In the genomic region with DNA sequence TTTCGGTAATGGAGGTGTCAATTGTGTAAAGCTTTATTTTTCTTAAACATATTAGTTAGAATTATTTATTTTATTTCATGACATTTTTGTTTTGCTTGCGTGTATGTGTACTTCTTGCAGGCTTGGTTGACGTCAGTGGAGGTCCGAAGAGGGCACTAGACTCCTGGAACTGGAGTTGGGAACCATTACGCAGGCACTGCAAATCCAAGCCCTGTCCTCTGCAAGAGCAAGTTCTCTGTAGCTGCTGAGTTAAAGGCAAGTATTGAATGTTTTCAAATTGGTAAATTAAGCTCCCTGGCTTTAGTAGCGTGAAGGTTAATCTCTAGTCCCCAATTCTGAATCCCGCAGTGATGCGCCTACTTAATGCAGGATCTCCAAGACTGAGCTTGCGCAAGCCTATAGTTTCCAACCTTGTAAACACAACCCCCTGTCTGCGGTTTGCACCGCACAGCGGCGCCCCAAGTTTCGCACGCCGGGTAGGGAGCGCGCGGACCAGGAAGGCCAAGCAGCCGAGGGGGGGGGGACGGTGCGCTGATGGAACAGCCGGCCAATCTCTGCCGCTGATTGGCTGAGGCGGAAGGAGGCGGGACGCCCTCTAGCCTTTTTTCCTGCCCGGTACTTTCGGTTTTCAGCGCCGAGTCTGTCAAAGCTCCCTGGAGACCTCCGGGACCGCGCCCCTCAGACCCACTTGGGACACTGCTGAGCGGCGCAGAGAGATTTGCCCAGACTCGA, we compare ENCODE assay signal across 8 mouse cellular contexts. TPM values are rescaled to one million over a fixed set of nuclear protein-coding genes. Genes with fewer than 3 reads are reported as not detected.
DNase-seq lines count a peak whose midpoint lies in the region; ATAC-seq and TF ChIP-seq lines count a peak whose summit lies in the region.

TSS of gene Stat1 (plus strand) at position 581 of the 732 bp plus-strand sequence.

- H3K27ac ChIP-seq in heart, embryonic 11.5 days (ENCODE audit: low read depth, low read length): peak within 1 kb of the TSS; percentile 60
- H3K27ac ChIP-seq in kidney, embryonic 16.5 days (ENCODE audit: low read length): peak within 1 kb of the TSS; percentile 64
- peak within 1 kb of the TSS; percentile 89 for H3K27ac ChIP-seq in liver, adult 2 months (replicated peaks; ENCODE audit: insufficient read depth, low read depth, low read length)

- TF ChIP-seq POLR2A in liver, adult 2 months (IDR thresholded peaks at IDR 0.05; ENCODE audit: extremely low read depth, insufficient read depth, low read length): 0 out of 2 replicates have a peak, but pooled peaks have one; percentile 55
- TF ChIP-seq POLR2A in myocyte (IDR thresholded peaks at IDR 0.05; ENCODE audit: insufficient read length, low read depth): peak; percentile 55

- H3K4me2 ChIP-seq in heart, embryonic 11.5 days: peak within 1 kb of the TSS; percentile 92
- peak within 1 kb of the TSS; percentile 91 for H3K4me2 ChIP-seq in kidney, embryonic 16.5 days (replicated peaks; ENCODE audit: low read depth, low read length)
- H3K4me2 ChIP-seq in myocyte (ENCODE audit: low read depth): peak within 1 kb of the TSS; percentile 93

- H3K4me1 ChIP-seq in heart, embryonic 11.5 days (ENCODE audit: control insufficient read depth, insufficient read depth, low read length): 0 out of 2 replicates have a peak, but pooled peaks cover 5% of the 10 kb centered on the region
- peaks cover 9% of the 10 kb centered on the region; the same call in 1 of the 2 replicates for H3K4me1 ChIP-seq in kidney, embryonic 16.5 days (ENCODE audit: insufficient read depth, low read length)
- peaks cover 12% of the 10 kb centered on the region for H3K4me1 ChIP-seq in liver, adult 2 months (ENCODE audit: control insufficient read depth, insufficient read depth, low read length)

- no peaks in the 10 kb centered on the region for H3K36me3 ChIP-seq in heart, embryonic 11.5 days (ENCODE audit: control insufficient read depth, insufficient read depth, low read length)
- H3K36me3 ChIP-seq in kidney, embryonic 16.5 days (ENCODE audit: insufficient read depth, low read length): 0 out of 2 replicates have a peak, but pooled peaks cover 3% of the 10 kb centered on the region
- H3K36me3 ChIP-seq in liver, adult 2 months (ENCODE audit: control insufficient read depth, insufficient read depth, low read length): peaks cover 19% of the 10 kb centered on the region
- no peaks in the 10 kb centered on the region for H3K36me3 ChIP-seq in myocyte (ENCODE audit: control insufficient read depth, insufficient read depth)
- peaks cover 10% of the 10 kb centered on the region for H3K36me3 ChIP-seq in splenic B cell, adult 2 months (ENCODE audit: control insufficient read depth, insufficient read depth, low read length, poor library complexity, severe bottlenecking)

- H3K79me2 ChIP-seq in liver, adult 2 months (ENCODE audit: control insufficient read depth, insufficient read depth, low read length): peaks cover 2% of the 10 kb centered on the region; the same call in 1 of the 2 replicates
- H3K79me2 ChIP-seq in myocyte (ENCODE audit: control insufficient read depth, insufficient read depth): no peaks in the 10 kb centered on the region

- peak; percentile 94 for ATAC-seq in erythroblast, adult 5-6 weeks (replicated peaks; ENCODE audit: low FRiP score, poor library complexity, severe bottlenecking)
- ATAC-seq in heart, embryonic 11.5 days (replicated peaks; ENCODE audit: insufficient number of reproducible peaks, low FRiP score, low TSS enrichment): peak; percentile 94
- peak; percentile 96 for ATAC-seq in kidney, embryonic 16.5 days (ENCODE audit: low FRiP score, low TSS enrichment)

- no peaks in the 10 kb centered on the region for H3K9me3 ChIP-seq in heart, embryonic 11.5 days (replicated peaks; ENCODE audit: control insufficient read depth, low read length)
- H3K9me3 ChIP-seq in kidney, embryonic 16.5 days (ENCODE audit: low read length): no peaks in the 10 kb centered on the region

- peak within 1 kb of the TSS; percentile 4 for H3ac ChIP-seq in myocyte (ENCODE audit: control insufficient read depth, insufficient read length)

- peak; percentile 85 to 87 for DNase-seq in B cell, adult 2 months
- DNase-seq in brain, adult 2 months (ENCODE audit: low read depth, low spot score): peak; percentile 97
- peak; percentile 77 for DNase-seq in liver, adult 2 months (ENCODE audit: extremely low read depth, low read depth, low spot score)
- DNase-seq in splenic B cell, adult 2 months (ENCODE audit: low read depth, low spot score): peak; percentile 96

- H3K27me3 ChIP-seq in heart, embryonic 11.5 days (ENCODE audit: control insufficient read depth, insufficient read depth, low read length): no peaks in the 10 kb centered on the region
- H3K27me3 ChIP-seq in kidney, embryonic 16.5 days (ENCODE audit: insufficient read depth, low read length): no peaks in the 10 kb centered on the region
- no peaks in the 10 kb centered on the region for H3K27me3 ChIP-seq in liver, adult 2 months (ENCODE audit: control insufficient read depth, insufficient read depth, low read length)
- no peaks in the 10 kb centered on the region for H3K27me3 ChIP-seq in myocyte (ENCODE audit: control insufficient read depth, insufficient read depth, insufficient read length)
- no peaks in the 10 kb centered on the region for H3K27me3 ChIP-seq in splenic B cell, adult 2 months (ENCODE audit: control insufficient read depth, insufficient read depth, low read length, poor library complexity, severe bottlenecking)

- H3K4me3 ChIP-seq in heart, embryonic 11.5 days (ENCODE audit: low read depth, low read length): peak within 1 kb of the TSS; percentile 94
- H3K4me3 ChIP-seq in kidney, embryonic 16.5 days (ENCODE audit: low read length): peak within 1 kb of the TSS; percentile 92
- H3K4me3 ChIP-seq in liver, adult 2 months (ENCODE audit: insufficient read depth, low read depth, low read length): peak within 1 kb of the TSS; percentile 94
- H3K4me3 ChIP-seq in myocyte: peak within 1 kb of the TSS; percentile 87

- TF ChIP-seq CTCF in liver, adult 2 months (IDR thresholded peaks at IDR 0.05; ENCODE audit: low read depth, low read length): peak; percentile 38

- H3K9ac ChIP-seq in heart, embryonic 11.5 days (ENCODE audit: low read depth, low read length): peak within 1 kb of the TSS; percentile 80
- H3K9ac ChIP-seq in kidney, embryonic 16.5 days (replicated peaks; ENCODE audit: low read length): peak within 1 kb of the TSS; percentile 76
- H3K9ac ChIP-seq in liver, adult 2 months (ENCODE audit: low read depth, low read length): peak within 1 kb of the TSS; percentile 85

- WGBS in heart, embryonic 11.5 days (ENCODE audit: insufficient replicate concordance): 4% methylated on average over 37 of the region's 37 CpGs
- WGBS in kidney, embryonic 16.5 days: 3% methylated on average over 37 of the region's 37 CpGs
- 3% methylated on average over 37 of the region's 37 CpGs for WGBS in liver, adult 2 months

TF ChIP-seq in myocyte, 11 proteins besides CTCF, POLR2A, EP300 and RAD21:
- TF ChIP-seq TCF3 (IDR thresholded peaks at IDR 0.05; ENCODE audit: insufficient read length, low read depth): no peak
- TF ChIP-seq SRF (IDR thresholded peaks at IDR 0.05; ENCODE audit: control insufficient read depth, insufficient read length, low read depth): no peak
- peak; percentile 82 for TF ChIP-seq E2F4 (IDR thresholded peaks at IDR 0.05; ENCODE audit: insufficient read depth)
- no peak for TF ChIP-seq MAX (IDR thresholded peaks at IDR 0.05; ENCODE audit: low read depth)
- TF ChIP-seq MYOG (IDR thresholded peaks at IDR 0.05; ENCODE audit: control insufficient read depth in 1 of 3, insufficient read depth in 1 of 3, insufficient read length in 2 of 3, low read depth in 2 of 3): peak in 2 of 3 experiments; percentile 4 to 40
- peak; percentile 53 for TF ChIP-seq CEBPB (IDR thresholded peaks at IDR 0.05; ENCODE audit: insufficient read depth, poor library complexity, severe bottlenecking)
- no peak for TF ChIP-seq TCF12 (IDR thresholded peaks at IDR 0.05; ENCODE audit: insufficient read depth, poor library complexity, severe bottlenecking)
- no peak for TF ChIP-seq REST (IDR thresholded peaks at IDR 0.05; ENCODE audit: insufficient read depth, insufficient read length)
- TF ChIP-seq POLR2AphosphoS2 (IDR thresholded peaks at IDR 0.05; ENCODE audit: insufficient read length, low read depth): peak; percentile 23
- TF ChIP-seq MYOD1 (IDR thresholded peaks at IDR 0.05; ENCODE audit: control insufficient read depth in 1 of 3, insufficient read length in 2 of 3, low read depth in 2 of 3): peak in 1 of 3 experiments; percentile 31
- no peak for TF ChIP-seq USF1 (IDR thresholded peaks at IDR 0.05; ENCODE audit: low read depth)

RNA-seq across cellular contexts. Expression of gene Stat1, which starts in this region (rescaled TPM):
- 75.7 and 84.2 TPM in 2 replicates for total RNA-seq in erythroblast, adult 5-6 weeks (2015; ENCODE audit: low replicate concordance)
- 89.5 and 98.0 TPM in 2 replicates for total RNA-seq in erythroblast, adult 5-6 weeks (2017; ENCODE audit: low replicate concordance)
- 28.5 and 31.2 TPM in 2 replicates for polyA plus RNA-seq in heart, embryonic 11.5 days (2014; fragmentation: Nextera tagmentation; extraction: Ambion mirVana)
- 18.6 and 21.5 TPM in 2 replicates for polyA plus RNA-seq in kidney, embryonic 16.5 days (2015; fragmentation: Nextera tagmentation; extraction: Ambion mirVana)
- total RNA-seq in liver, adult 2 months (2014; rRNA removed): 82.8 and 87.4 TPM in 2 replicates
- polyA plus RNA-seq in liver, adult 2 months (2012; rRNA removed): 37.0 and 54.3 TPM in 2 replicates
- polyA plus RNA-seq in myocyte (2012; fragmentation: generic; extraction: Trizol): 8.1 TPM

Comparison
In these comparisons a context has a peak if more than half of its experiments do, and no peak if none do; other contexts are left out.
1. Peak in every context shown above with its lines: DNase-seq, ATAC-seq, H3K4me3 ChIP-seq and H3K27ac ChIP-seq.